Mouse (Mus musculus) mature B cell (primary cell): Measurements from ENCODE around the gene Samd10.

Experiments
- in situ Hi-C: fragments of 300-500 bp; cut with MboI; formaldehyde crosslinking; loops from 2 replicates; pipeline ENCODE4 v1.14.3; 2019

Gene Samd10

DNA sequence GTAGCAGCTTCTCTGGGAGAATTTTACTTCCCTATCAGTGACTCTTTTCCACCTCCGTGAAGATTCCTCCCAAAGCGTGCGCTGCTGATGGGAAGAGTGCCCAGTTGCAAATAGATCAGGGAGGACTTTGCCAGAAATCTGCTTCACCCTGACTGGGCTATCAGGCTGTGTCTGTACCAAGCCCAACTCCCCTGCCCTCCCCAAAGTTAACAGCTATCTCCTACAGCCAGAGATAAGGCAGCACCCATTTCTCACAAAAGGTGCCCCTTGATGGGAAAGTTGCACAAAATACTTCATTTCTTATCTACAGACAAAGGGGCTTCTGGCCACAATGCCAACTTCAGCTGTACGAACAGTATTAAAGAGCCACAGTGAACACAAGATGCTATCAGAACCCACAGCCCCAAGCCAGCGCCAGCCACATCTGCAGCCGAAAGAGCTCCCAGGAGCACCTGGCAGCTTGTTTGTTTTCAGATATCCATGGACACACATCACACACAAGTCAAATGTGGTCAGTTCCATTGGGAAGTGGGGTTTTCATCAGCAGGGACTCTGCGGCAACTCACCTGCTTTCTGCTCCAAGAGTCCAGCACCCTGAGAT is 20.9 kb downstream of the Samd10 start:
- in situ Hi-C loops = loop anchor here (10.0 kb wide), 1 partner anchor 183 kb away; no protein-coding TSS in a partner anchor

DNA sequence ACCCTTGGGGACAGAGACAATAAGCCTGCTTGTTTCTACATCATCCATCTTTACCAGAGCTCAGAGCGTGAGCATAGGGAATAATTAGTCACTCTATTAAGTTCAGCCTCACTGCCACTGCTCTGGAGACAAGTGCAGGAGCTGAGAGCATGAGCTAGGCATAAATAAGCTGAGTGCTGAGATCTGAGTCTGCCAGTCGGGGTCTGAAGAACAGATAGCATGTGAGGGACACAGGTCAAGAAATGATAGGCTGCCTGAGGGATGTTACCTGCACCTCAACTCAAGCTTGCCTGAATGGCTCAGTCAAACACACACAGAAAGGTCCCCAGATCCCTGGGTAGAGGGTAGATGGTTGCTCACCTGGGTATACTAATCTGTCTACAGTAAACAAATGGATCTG is 21.9 kb downstream of the Samd10 start:
- in situ Hi-C loops = loop anchor here (10.0 kb wide), 1 partner anchor 182 kb away; no protein-coding TSS in a partner anchor

DNA sequence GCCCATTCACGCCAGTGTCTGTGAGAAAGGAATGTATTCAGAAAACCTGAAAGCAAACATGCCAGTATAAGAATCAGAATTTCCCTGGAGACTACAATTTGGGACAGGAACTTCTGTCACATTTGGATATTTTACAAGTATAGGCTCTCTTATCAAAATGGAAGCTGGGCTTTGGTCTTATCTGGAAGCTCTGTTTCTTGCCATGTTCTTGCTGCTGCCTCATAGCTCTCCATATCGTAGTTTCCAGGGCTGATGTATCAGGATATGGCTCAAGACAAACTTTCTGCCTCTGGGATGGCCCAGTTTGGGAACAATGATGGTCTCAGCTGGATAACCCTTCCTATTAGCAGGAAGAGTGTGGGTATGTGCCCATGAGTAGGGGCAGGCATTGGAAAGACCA is 22.4 kb downstream of the Samd10 start:
- in situ Hi-C loops = loop anchor here (10.0 kb wide), 1 partner anchor 182 kb away; no protein-coding TSS in a partner anchor

DNA sequence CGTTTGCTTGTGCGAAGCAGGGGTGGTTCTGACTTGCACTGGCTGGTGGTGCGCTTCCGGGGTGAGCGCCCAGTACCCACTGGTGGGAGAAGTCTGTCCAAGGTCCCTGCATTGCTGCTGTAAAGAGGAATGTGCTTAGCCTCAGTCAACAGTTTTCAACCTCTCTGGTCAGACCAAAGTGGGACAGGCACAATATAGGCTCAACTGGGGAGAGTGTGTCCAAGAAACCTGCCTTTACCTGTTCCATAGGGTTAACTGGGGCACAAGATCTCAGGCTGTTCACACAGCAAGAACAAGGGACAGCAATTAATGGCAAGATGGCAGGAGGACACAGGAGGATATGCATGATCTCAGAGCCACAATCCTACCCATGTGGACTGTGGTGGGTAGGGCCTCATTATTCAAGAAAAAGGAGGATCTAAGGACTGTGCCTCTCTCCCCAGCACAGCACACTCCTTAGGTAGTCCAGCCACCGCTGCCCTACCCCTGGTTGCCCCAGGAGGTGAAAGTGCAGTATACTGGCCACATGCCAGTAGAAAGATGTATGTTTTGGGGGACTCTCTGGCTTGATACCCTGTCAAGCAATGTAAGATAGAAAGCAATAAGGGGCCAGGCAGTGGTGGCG is 24.0 kb downstream of the Samd10 start:
- in situ Hi-C loops = loop anchor here (10.0 kb wide), 1 partner anchor 180 kb away; no protein-coding TSS in a partner anchor

DNA sequence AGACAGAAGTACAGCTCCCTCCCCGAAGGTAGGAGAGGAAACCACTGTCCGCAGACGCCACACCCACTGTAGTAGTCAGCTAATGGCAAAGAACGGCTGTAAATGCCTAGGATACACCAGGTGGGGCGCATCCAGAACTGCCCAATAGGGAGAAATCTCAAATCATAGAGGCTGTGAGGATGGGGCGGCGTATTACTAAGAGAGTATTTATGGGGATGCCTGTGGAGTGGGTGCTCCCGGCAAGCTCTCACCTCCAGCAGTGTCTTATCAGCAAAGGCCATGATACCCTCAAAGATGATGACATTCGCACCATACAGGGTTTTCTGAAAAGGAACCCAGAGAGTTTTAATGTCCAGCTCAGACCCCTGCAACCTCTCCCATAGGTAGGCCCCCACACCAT is 25.1 kb downstream of the Samd10 start:
- in situ Hi-C loops = loop anchor here (10.0 kb wide), 1 partner anchor 179 kb away; no protein-coding TSS in a partner anchor

DNA sequence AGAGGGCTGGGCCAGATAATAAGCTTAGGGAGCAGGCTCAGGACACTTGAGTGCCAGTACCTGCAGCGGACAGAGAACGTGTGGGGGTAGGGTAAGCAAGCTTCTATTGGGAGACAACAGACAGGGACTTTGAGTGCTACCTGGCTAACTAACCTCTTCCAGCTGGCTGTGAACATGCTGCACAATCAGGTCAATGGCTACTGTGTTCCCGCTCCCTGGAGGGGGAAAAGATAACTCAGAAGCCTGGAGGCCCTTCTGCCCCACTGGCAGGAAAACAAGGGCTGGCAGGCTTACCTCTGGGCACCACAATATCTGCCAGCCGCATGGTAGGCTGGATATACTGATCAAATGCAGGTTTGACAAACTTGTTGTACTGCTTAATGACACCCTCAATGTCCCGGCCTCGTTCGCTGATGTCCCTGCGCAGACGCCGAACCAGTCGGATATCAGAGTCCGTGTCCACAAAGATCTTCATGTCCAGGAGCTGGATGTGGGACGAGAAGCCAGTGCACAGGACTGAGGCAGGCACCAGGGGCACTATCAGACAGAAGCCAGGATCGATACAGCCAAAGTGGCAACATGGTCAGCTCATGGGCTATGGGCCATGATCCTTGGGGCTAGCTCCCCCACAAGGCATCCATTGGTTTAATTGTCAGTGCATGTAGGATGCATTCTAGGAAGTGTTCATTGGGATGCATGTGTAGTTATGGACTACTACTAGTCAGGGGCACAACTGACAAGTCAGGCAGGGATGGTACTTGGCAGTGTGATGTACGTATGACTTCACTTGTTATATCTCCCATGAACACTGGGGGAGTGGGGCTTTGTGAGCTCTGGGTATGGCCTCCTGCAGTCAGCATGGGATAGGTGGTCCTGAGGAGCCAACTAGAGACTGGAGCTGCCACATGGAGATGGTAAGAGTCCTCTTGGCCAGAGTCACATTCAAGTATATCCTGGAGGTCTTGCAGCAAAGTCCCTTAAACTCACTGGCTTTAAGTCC is 25.8 kb downstream of the Samd10 start:
- in situ Hi-C loops = loop anchor here (10.0 kb wide), 1 partner anchor 178 kb away; no protein-coding TSS in a partner anchor

DNA sequence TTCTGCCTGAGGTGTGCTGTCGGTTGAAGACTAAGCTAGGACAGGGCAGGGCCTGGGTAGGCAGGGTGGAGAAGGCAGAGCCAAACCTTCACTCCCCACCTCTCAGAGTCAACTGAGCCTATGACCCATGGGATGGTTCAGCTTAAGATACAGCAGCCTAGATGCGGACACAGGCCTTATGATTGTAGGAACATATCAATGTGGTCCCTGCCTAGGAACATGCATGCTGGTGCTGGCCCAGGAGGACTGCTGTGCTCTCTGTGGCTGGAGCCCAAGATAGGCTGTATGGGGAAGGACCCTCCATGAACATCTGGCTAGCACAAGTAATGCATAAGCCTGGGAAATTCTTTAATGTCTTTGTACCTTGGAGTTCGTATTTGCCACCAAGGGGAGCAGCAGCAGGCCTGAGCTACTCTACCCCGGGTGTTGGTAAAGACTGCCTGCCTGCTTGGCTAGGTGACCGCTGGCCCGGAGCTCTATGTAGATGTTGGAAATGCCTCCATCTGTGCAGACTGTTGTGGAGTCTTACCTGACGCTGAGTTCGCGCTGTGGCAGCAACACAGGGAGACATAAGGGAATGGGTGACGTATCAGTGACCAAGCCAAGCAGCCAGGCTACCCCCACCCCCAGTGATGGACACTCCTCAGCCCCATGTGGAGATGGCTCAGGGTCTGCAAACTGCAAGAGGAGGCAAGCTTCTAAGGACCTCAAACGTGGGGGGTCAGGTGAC is 26.9 kb downstream of the Samd10 start:
- in situ Hi-C loops = loop anchor here (10.0 kb wide), 1 partner anchor 177 kb away; no protein-coding TSS in a partner anchor

DNA sequence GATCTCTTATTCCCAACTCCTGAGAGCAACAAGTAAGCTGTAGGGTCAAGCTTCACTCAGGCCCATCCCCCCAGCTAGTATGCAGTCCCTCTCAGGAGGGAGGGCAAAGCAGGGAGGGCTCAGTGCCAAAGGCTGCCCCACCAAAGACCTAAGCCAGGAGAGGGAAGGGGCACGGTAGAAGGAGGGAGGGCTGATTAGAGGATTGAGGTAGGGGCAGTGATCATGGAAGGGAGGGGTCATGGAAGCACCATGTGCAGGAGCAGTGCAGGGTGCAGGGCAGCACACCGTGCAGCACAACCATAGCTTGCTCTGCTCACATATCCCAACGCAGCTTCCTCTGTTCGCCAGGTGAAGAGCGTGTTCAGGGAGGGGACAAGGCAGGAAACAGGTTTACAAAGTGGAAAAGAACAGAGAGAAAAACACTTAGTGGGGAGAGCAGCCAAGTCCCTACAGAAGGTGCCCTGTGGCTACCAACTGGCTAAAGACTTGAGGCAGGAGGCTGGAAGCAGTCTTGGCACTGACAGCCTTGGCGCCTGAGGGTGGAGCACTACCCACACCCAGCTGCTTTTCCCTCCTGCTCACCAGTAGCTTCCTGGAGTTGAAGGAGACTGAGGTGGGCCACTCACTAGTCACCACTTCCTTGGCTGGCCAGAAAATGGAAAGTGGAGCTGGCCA is 28.0 kb downstream of the Samd10 start:
- in situ Hi-C loops = loop anchor here (10.0 kb wide), 1 partner anchor 176 kb away; no protein-coding TSS in a partner anchor

DNA sequence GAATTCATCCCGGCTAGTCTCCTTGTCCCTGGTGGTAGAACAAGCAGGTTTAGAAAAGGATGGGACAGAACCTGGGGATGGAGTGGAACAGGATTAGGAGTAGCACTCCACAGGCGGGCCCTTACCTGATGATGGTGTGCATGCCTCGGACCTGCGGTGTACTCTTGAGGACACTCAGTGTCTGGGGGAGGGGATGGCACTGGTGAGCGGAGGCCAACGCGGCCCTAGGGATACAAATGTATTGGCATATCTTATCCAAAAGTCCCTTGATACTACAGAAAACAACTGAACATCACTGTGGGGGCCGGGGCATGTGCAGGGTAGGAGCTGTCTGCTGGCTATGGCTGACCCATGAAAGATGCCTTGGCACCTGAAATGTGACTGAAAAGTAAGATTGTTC is 28.6 kb downstream of the Samd10 start:
- in situ Hi-C loops = loop anchor here (10.0 kb wide), 1 partner anchor 176 kb away; no protein-coding TSS in a partner anchor

DNA sequence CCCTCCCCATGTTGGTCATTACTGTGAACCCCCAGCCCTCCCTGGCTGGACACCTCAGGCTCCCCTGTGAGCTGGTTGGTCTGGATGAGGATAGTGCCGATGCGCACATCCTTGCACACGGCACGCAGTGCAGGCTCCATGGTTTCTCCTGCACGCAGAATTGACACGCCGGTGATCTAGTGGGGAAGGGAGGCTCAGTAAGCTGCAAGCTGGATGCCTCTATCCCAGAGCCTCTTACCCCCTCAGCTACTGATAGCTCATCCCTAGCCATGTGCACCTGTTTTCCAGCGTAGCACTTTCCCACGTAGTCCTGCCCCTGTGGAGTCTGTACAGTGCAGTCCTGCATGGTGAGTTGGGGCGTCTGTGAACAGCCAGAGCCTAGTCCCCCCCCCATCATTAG is 29.2 kb downstream of the Samd10 start:
- in situ Hi-C loops = loop anchor here (10.0 kb wide), 1 partner anchor 175 kb away; no protein-coding TSS in a partner anchor

DNA sequence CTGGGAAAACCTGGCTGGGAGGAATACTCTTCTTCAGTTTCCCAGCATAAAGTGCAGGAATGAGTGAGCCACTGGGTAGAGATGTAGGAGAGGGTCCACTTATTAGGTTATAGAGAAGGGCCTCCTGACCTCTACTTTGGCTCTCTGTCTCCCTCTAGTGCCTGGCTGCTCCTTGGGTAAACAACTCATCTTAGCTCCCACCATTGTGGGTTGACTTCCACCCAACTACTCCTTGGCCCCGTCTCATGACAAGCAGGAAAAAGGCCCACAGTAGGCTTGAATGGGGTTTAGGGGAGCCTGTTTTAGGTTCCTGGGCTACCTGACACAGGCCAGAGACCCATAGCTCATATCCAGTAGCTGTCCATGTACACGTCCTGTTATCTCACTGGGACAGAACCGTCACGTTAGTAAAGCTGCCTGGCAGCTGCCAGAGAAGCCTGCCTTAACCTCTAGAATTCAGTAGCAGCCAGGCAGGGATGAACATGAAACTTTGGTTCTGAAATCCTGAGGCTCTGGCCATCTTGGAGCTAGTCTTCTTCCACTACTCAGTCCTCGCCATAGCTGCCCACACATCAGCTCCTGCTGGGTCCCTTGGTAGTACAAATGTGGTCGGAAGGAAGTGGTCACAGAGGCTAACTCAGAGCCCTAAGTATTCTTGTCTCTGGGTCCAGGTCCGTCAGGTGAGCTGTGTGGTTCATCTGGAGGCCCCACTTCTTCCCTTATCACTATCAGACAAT is 30.6 kb downstream of the Samd10 start:
- in situ Hi-C loops = no loop called here

DNA sequence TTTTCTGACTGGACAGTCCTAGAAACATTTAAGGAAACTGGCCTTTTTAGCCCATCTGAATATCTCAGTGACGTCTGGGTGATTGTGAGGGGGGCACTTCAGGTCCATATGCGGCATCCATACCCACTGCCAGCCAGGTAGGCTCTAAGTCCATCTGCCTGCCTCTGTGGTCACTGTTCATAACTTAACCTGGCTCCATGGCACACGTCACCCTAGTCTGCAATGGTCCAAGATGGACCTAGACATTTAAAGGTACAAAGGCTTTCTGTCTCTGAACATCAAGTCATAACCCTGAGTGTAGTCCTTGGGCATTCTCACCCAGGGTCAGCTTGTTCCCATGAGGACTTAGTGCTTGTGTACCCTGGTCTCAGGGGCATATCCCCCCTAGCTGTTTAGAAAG is 31.7 kb downstream of the Samd10 start:
- in situ Hi-C loops = no loop called here

DNA sequence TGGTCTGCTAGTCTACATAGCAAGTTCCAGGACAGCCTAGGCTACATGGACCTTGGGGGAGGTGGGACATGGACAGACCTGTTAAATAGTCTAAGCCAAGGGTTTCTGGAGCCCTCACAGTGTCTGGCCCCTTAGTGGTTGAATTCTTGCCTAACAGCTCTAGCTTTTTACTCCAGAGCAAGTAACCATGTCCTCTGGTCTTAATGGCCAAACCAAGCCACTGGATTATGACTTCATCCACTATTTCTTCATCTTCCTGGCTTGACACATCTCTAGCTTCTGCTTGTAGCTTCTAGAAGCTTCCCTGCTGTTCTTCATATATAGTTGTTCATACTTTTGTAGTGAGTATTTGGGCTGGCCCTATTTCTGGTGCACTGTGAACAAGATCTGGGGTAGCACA is 45.2 kb downstream of the Samd10 start:
- in situ Hi-C loops = no loop called here

DNA sequence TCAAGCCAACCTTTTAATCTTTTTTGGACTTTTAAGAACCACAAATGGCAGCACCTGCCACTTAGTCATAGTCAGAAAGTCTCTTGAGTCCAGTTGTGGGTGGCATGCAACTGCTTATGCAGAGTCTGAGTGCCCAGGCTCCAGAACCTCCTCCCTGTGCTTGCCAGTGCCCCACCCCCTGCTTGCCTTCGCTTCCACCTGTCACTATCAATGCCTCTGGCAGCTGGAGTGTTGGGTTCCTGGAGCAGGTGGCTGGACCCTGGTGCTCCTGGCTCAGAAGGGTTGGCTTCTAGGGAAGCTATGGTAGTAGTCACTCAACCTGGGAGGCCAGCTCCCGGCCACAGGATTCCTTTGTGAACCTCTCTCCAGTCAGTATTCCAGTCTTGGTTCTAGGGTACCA is 48.8 kb downstream of the Samd10 start:
- in situ Hi-C loops = no loop called here

DNA sequence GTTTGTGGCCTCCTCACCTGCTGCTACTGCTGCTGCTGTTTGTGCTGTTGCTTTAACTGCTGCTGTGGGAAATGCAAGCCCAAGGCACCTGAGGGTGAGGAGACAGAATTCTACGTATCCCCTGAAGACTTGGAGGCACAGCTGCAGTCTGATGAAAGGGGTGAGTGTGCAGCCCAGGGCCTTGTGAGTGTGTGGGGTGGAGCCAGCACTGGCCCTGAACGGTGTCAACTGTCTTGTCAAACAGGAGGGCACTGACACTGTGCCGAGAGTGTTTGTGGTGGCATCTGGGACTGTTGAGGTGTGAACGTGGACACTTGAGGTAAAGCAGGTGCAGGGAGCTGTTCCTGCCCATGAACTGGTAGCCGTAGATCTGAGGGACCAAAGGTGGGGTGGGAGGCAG is 50.3 kb downstream of the Samd10 start:
- in situ Hi-C loops = no loop called here

DNA sequence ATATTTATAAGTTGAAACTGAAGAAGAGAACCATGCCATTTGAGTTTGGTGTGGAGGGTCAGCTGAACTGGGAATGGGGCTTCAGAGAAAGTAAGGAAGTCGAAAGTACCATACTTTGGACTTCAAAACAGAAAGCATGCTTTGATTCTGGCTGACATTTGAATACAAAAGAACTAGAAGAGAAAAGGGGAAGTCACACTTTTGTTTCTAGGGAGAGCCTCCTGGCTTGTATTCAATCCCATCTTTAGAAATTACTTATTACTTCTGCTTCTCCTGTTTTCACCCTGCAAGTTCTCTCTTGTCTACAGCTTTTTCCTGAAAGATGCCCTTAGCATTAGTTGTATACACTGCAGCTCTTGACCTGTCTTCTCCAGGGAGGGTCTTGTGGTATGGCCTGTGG is 50.8 kb downstream of the Samd10 start:
- in situ Hi-C loops = no loop called here

DNA sequence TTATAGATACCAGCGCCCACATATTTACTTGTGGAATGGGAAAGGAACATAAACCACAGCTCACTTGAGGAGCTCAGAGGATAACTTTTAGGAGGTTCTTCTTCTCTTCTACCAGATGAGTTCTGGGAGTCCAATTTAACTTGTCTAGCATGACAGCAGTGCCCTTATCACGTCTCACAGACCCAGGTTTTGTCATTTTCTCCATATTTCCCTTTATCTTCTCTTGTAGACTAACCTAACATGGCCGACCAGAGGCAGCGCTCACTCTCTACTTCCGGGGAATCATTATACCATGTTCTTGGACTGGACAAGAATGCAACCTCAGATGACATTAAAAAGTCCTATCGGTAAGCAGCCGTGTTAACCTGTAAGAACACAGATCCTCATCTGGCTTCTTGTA is 52.9 kb downstream of the Samd10 start:
- in situ Hi-C loops = no loop called here
